Mouse (Mus musculus): Measurements from ENCODE around the gene Olfr270. TPM values are rescaled to one million over a fixed set of nuclear protein-coding genes. Genes with fewer than 3 reads are reported as not detected.
A peak's percentile ranks its signal among the peaks of the same experiment; 100 is the strongest.

Olfr270 gene
- not detected in 2 replicates for polyA plus RNA-seq (2016; fragmentation: Nextera tagmentation; extraction: Ambion mirVana)

DNA sequence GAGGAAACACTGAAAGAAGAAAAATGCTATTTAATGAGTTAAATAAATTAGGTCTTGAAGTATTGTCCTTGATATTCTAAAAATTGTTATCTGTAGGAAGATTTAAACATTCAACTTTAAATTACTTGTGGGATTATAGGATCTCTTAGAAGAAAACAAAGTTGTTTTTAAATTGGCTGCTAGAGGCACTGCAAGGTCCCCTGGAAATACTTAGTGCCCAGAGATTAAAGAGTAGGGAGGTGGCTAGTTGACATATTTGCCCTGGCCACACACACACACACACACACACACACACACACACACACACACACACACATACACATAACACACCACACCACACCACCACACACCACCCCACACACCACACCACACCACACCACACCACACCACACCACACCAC, at the start of gene Olfr270:
TSS of gene Olfr270 (plus strand) at position 301 of the 400 bp plus-strand sequence.
- Histone ChIP-seq H3K4me3 (no peak within 1 kb of the TSS), H3K9me3 (replicated peaks) (no peaks in the 10 kb centered on the region), H3K27ac (replicated peaks) (no peak within 1 kb of the TSS), H3K36me3 (no peaks in the 10 kb centered on the region), H3K4me1 (no peaks in the 10 kb centered on the region), H3K27me3 (ENCODE audit: low read depth, poor library complexity, severe bottlenecking) (no peaks in the 10 kb centered on the region)
- DNase-seq (ENCODE audit: low spot score) = no peak

DNA sequence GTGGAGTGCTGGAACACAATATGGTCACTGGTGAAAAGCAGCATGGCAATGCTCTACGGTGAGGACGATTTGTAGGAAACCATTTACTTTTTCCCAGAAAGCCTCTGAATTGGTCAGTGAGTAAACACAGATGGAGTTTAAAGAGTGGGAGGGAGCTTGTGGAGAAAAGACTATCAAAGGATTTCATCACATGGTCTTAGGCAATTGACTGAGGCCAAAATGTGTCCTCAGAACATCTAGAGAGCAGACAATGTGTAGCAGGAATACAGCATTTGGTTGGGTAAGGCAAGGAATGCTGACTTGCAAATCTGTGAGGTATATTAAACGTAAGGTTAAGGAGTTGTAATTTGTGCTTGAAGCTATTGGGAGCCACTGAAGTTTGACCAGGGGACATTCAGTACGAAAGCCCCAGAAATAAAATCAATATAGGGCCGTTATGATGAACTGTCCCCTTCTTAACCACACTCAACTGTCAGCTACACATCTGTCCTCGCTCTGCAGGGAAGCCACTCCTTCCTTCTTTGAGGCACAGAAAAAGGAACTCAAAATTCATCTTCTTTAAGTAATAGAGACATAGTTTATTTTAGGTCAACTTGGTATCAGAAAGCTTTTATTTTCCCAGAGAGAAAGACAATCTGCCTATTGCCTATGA, 47.6 kb upstream of the Olfr270 start:
- H3K4me3 ChIP-seq = no peak overlapping the region
- H3K9me3 ChIP-seq (replicated peaks) = no peaks in the 10 kb centered on the region
- H3K36me3 ChIP-seq = no peaks in the 10 kb centered on the region
- no peak overlapping the region for H3K27ac ChIP-seq (replicated peaks)
- H3K4me1 ChIP-seq = no peaks in the 10 kb centered on the region
- H3K27me3 ChIP-seq (ENCODE audit: low read depth, poor library complexity, severe bottlenecking) = no peaks in the 10 kb centered on the region
- DNase-seq (ENCODE audit: low spot score) = no peak
- 82% methylated on average over 6 of the region's 6 CpGs for whole genome bisulfite sequencing

DNA sequence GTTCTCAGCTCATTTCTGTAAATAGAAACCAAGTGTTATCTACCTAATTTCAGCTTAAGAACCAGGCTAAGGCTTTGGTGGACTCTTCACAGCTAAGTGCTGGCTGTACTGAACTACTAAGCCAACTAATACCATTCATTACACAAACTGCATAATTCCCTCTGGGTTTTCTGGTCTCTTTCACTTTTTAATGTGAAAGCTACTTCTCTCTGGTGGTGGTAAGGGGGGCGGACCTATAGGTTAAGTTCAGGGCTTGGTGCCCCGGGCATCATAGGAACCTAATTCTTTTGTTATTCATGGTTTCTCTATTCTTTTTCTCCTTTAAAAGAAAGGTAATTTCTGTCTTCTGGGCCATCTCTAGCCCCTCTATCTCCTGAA, 47.0 kb upstream of the Olfr270 start:
- WGBS = 88% methylated on average over 2 of the region's 2 CpGs
- no peak for DNase-seq (ENCODE audit: low spot score)
- Histone ChIP-seq H3K4me3 (no peak overlapping the region), H3K36me3 (no peaks in the 10 kb centered on the region), H3K27ac (replicated peaks) (no peak overlapping the region), H3K9me3 (replicated peaks) (no peaks in the 10 kb centered on the region), H3K27me3 (ENCODE audit: low read depth, poor library complexity, severe bottlenecking) (no peaks in the 10 kb centered on the region), H3K4me1 (no peaks in the 10 kb centered on the region)

DNA sequence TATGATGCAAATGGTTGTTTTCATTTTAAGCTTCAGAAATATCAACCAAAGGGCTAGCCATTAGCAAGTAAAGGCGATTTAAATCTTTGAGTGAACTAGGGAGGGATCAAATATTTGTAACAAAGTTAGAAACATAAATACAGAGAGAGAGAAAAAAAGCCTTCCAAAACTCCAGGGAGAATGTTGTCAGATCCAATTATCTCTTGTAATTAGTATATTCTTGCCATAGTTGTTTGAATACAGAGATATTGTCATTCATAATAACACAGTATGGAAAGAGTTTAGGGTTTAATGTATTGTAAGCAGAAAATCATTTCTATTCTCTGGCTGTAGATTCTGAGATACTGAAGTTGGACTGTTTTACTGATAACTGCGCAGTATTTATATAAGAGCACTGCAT, 45.3 kb upstream of the Olfr270 start, which contains the start of gene Olfr272:
TSS of gene Olfr272 (minus strand) at position 101 of the 400 bp plus-strand sequence.
- 88% methylated on average over 2 of the region's 2 CpGs for WGBS
- DNase-seq (ENCODE audit: low spot score) = no peak
- no peak within 1 kb of the TSS for H3K4me3 ChIP-seq

DNA sequence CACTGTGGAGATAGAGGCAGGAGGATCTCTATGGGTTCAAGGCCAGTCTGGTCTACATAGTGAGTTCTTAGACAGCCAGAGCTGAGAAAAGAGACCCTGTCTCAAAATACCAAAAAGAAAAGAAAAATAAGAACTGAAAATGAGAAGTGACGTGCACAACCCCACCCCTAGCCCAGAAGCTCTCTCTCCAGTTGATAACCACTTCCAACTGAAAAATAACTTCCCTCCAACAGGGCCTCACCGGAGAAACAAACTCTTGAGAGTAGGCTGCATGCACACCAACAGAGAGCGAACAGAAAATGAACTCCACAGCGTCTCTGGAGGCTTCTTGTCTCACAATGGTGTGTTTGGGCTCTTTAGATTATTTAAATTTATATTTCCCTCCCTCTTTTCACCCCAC, 33.9 kb upstream of the Olfr270 start:
- no peak overlapping the region for H3K27ac ChIP-seq (replicated peaks)
- WGBS = 90% methylated on average over 4 of the region's 4 CpGs
- H3K36me3 ChIP-seq = no peaks in the 10 kb centered on the region
- DNase-seq (ENCODE audit: low spot score) = no peak
- H3K4me1 ChIP-seq = no peaks in the 10 kb centered on the region
- H3K9me3 ChIP-seq (replicated peaks) = no peaks in the 10 kb centered on the region
- no peak overlapping the region for H3K4me3 ChIP-seq
- no peaks in the 10 kb centered on the region for H3K27me3 ChIP-seq (ENCODE audit: low read depth, poor library complexity, severe bottlenecking)

More for the DNA sequence above, 45.3 kb upstream of the Olfr270 start, which contains the start of gene Olfr272:
- no peaks in the 10 kb centered on the region for H3K9me3 ChIP-seq (replicated peaks)
- H3K27me3 ChIP-seq (ENCODE audit: low read depth, poor library complexity, severe bottlenecking) = no peaks in the 10 kb centered on the region
- H3K36me3 ChIP-seq = no peaks in the 10 kb centered on the region
- H3K4me1 ChIP-seq = no peaks in the 10 kb centered on the region
- no peak within 1 kb of the TSS for H3K27ac ChIP-seq (replicated peaks)

DNA sequence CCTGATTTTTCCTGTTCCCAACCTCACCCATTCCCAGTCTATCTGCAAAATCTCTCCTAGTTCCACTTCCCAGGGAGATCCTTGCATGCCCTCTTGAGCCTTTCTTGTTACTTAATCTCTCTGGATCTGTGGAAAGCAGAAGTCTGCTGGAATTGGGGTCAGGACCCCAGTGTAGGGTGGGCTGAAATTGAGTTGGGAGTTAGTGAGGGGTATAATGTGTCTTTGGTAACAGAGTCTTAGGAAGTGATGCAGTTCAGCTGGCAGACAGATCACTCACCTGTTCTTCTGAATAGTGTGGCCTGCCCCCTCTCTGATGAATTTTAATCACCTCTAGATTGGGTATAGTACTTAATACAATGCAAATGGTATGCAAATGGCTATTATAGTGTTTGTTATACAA, 17.7 kb upstream of the Olfr270 start:
- no peak overlapping the region for H3K4me3 ChIP-seq
- no peaks in the 10 kb centered on the region for H3K27me3 ChIP-seq (ENCODE audit: low read depth, poor library complexity, severe bottlenecking)

DNA sequence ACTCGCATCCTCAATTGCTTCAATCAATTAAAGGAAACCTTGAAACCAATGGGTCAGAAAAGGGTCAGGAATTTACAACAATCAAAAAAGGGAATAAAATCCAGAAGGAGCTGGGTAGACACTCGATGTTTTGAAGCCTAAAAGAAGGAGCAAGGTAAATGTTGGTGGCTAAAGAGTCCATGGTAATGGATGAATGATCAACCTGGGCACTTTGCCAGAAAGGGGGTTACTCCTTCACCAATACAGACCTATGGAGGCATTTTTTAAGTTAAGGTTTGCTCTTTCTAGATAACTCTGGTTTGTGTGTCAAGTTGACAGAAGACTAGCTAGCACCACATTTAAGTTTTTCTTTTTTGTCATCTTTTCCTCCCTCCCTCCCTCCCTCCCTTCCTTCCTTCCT, 15.3 kb upstream of the Olfr270 start:
- no peaks in the 10 kb centered on the region for H3K27me3 ChIP-seq (ENCODE audit: low read depth, poor library complexity, severe bottlenecking)
- WGBS = 86% methylated on average over 2 of the region's 2 CpGs
- H3K4me1 ChIP-seq = no peaks in the 10 kb centered on the region
- H3K9me3 ChIP-seq (replicated peaks) = no peaks in the 10 kb centered on the region
- H3K27ac ChIP-seq (replicated peaks) = no peak overlapping the region
- no peak for DNase-seq (ENCODE audit: low spot score)
- H3K4me3 ChIP-seq = no peak overlapping the region
- no peaks in the 10 kb centered on the region for H3K36me3 ChIP-seq

More for the DNA sequence above, 17.7 kb upstream of the Olfr270 start:
- Histone ChIP-seq H3K27ac (replicated peaks) (no peak overlapping the region), H3K4me1 (no peaks in the 10 kb centered on the region), H3K9me3 (replicated peaks) (no peaks in the 10 kb centered on the region), H3K36me3 (no peaks in the 10 kb centered on the region)
- no peak for DNase-seq (ENCODE audit: low spot score)

DNA sequence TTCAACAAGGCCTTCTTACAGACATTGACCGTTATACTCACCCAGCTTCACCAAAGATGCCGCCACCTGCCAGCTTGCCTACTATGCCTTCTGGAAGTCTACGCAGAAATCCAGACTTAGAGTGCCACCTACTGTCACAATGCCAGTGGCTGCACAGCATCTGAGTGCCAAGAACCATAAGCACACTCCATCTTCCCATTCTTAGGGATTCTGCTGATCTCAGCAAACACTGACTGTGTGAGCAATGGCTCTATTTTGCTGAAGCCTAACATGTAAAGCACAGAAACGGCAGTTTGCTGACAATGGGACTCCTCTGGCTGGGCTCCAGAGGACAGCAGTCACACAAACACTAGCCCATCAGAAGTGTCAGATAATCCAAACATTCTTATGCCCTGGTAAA, 5.7 kb upstream of the Olfr270 start:
- 43% methylated on average over 4 of the region's 4 CpGs for WGBS
- H3K4me3 ChIP-seq = no peak overlapping the region
- H3K27me3 ChIP-seq (ENCODE audit: low read depth, poor library complexity, severe bottlenecking) = no peaks in the 10 kb centered on the region
- no peaks in the 10 kb centered on the region for H3K9me3 ChIP-seq (replicated peaks)
- H3K4me1 ChIP-seq = no peaks in the 10 kb centered on the region
- no peak overlapping the region for H3K27ac ChIP-seq (replicated peaks)
- H3K36me3 ChIP-seq = no peaks in the 10 kb centered on the region
- DNase-seq (ENCODE audit: low spot score) = peak; percentile 20

DNA sequence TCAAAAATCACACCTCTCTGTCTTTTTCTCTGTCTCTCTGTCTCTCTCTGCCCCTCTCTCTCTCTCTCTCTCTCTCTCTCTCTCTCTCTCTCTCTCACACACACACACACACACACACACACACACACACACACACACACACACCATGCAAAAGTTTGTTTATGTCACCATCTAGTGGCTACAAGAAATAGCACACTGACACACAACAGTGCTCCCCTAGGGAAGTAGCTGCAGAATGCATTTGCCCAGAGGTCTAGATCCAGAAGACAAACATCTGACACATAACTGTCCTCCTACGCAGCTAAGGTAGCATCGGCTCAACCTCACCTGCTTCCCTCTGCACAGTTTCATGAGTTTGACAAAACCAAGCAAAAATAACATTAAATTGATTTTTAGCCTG, 20.9 kb downstream of the Olfr270 start:
- no peaks in the 10 kb centered on the region for H3K36me3 ChIP-seq
- no peak for DNase-seq (ENCODE audit: low spot score)
- H3K9me3 ChIP-seq (replicated peaks) = no peaks in the 10 kb centered on the region
- no peak overlapping the region for H3K27ac ChIP-seq (replicated peaks)
- no peaks in the 10 kb centered on the region for H3K27me3 ChIP-seq (ENCODE audit: low read depth, poor library complexity, severe bottlenecking)
- no peak overlapping the region for H3K4me3 ChIP-seq
- H3K4me1 ChIP-seq = peaks cover 5% of the 10 kb centered on the region
- WGBS = 84% methylated on average over 2 of the region's 2 CpGs

DNA sequence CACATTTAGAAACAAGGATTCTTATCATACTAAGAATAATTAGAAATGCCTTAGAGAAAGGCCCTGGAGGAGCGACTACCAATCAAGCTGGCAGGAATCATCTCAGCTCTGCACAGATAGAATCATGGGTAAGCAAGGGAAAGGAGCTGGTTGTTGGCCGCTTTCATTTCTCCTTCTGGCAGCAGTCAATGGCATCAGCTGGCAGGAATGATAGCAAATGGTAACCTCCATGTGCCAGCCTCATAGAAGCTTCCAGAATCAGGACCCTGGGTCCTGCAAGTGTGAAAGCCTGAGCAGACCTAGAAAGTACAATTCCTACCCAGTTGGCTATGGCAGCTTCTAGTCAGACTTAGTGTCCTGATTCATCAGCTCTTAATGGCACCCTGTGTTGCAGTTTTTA, 21.9 kb downstream of the Olfr270 start:
- WGBS = 89% methylated on average over 2 of the region's 2 CpGs
- no peaks in the 10 kb centered on the region for H3K27me3 ChIP-seq (ENCODE audit: low read depth, poor library complexity, severe bottlenecking)
- H3K27ac ChIP-seq (replicated peaks) = no peak overlapping the region
- H3K4me1 ChIP-seq = peaks cover 5% of the 10 kb centered on the region
- H3K9me3 ChIP-seq (replicated peaks) = no peaks in the 10 kb centered on the region
- DNase-seq (ENCODE audit: low spot score) = no peak
- H3K36me3 ChIP-seq = no peaks in the 10 kb centered on the region
- H3K4me3 ChIP-seq = no peak overlapping the region

DNA sequence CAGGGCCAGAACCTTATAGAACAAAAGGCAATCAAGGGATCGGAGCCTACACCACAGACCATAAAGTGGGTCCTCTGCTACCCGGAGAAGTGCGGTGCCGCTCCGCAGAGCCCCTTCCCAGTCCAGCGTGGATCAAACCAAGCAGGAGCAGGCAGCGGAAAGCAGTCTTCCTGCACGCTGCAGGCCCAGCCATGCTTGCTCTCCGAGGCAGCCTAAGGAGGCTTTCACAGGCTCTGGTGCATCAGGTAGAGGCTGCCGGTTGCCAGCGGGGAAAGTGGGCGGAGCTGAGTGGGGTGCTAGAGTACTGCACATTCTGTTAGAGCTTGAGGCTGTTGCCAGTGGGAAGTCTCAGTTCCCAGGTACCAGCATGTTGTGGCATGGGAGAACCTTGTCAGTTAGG, 24.9 kb downstream of the Olfr270 start, which contains the start of gene Nipsnap3a:
TSS of gene Nipsnap3a (plus strand) at position 25 of the 400 bp plus-strand sequence.
- WGBS = 36% methylated on average over 12 of the region's 12 CpGs
- DNase-seq (ENCODE audit: low spot score) = peak; percentile 19
- Histone ChIP-seq H3K27ac (replicated peaks) (no peak within 1 kb of the TSS), H3K4me1 (peaks cover 5% of the 10 kb centered on the region), H3K9me3 (replicated peaks) (no peaks in the 10 kb centered on the region), H3K4me3 (peak within 1 kb of the TSS; percentile 41), H3K36me3 (no peaks in the 10 kb centered on the region), H3K27me3 (ENCODE audit: low read depth, poor library complexity, severe bottlenecking) (no peaks in the 10 kb centered on the region)

DNA sequence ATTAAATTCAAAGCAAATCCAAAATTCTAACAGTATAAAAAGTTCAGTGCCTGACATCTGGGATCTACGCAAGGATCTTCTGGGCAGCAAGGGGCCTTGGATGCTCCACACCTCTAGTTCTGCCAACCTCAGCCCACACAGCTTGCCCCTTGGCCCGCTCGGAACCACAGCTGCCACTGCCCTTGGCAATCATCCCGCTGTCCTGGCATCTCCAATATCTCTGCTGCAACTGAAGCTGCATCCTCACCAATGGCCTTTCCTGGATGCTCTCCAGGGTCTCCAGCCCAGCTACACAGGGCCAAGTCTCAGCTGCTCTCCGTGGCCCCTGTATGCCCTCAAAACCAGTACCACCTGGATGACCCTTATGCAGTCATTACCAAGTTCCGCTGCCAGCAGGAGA, 35.1 kb downstream of the Olfr270 start:
- Histone ChIP-seq H3K9me3 (replicated peaks) (no peaks in the 10 kb centered on the region), H3K27me3 (ENCODE audit: low read depth, poor library complexity, severe bottlenecking) (no peaks in the 10 kb centered on the region), H3K4me1 (no peaks in the 10 kb centered on the region), H3K4me3 (no peak overlapping the region), H3K36me3 (no peaks in the 10 kb centered on the region), H3K27ac (replicated peaks) (no peak overlapping the region)
- DNase-seq (ENCODE audit: low spot score) = no peak
- WGBS = 95% methylated on average over 6 of the region's 6 CpGs

DNA sequence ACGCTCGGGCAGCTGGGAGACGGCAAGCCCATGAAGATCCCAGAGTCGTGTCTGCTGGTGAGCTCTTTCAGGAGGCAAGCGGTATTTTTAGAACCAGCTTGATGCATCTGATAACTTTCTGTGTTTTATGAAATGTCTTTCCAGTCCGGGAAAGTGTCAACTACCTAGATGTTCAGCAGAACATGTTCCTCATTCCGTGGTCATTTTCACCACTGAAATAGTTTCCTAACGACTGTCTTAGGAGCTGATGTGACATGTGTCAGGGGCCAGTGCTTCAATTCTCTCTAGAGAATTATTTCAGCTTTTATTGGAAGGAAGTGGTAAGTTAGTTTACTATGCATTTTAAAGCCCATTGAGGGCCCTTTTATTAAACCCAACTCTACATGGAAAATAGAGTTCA, 35.8 kb downstream of the Olfr270 start:
- no peaks in the 10 kb centered on the region for H3K36me3 ChIP-seq
- H3K4me1 ChIP-seq = no peaks in the 10 kb centered on the region
- H3K27ac ChIP-seq (replicated peaks) = no peak overlapping the region
- H3K9me3 ChIP-seq (replicated peaks) = no peaks in the 10 kb centered on the region
- H3K4me3 ChIP-seq = no peak overlapping the region
- H3K27me3 ChIP-seq (ENCODE audit: low read depth, poor library complexity, severe bottlenecking) = no peaks in the 10 kb centered on the region
- DNase-seq (ENCODE audit: low spot score) = no peak
- WGBS = 91% methylated on average over 8 of the region's 8 CpGs

DNA sequence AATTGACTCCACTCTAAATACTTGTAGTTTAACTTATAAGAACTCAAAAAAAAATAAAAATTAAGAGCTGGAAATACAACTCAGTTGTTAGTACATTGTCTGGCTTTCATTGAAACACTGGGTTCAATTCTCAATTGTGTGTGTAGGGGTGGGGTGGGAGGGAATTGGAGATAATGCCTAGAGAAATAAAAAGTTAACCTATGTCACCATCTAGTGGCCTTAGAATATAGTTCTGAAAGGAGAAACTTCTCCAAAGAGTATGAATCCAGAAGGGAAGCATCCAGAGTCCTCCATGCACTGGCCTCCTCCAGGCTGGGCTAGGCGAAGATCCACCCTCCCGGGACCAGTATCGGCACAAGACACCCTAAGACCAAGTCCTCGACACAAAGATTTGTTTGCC, 44.8 kb downstream of the Olfr270 start:
- Histone ChIP-seq H3K4me1 (peaks cover 6% of the 10 kb centered on the region), H3K4me3 (no peak overlapping the region), H3K27ac (replicated peaks) (no peak overlapping the region), H3K36me3 (peaks cover 3% of the 10 kb centered on the region), H3K27me3 (ENCODE audit: low read depth, poor library complexity, severe bottlenecking) (no peaks in the 10 kb centered on the region), H3K9me3 (replicated peaks) (no peaks in the 10 kb centered on the region)
- DNase-seq (ENCODE audit: low spot score) = no peak
- WGBS = 78% methylated on average over 4 of the region's 4 CpGs

Measured in midbrain, embryonic 10.5 days (tissue).